ENCODE assay signal across 13 mouse cellular contexts in the genomic region with DNA sequence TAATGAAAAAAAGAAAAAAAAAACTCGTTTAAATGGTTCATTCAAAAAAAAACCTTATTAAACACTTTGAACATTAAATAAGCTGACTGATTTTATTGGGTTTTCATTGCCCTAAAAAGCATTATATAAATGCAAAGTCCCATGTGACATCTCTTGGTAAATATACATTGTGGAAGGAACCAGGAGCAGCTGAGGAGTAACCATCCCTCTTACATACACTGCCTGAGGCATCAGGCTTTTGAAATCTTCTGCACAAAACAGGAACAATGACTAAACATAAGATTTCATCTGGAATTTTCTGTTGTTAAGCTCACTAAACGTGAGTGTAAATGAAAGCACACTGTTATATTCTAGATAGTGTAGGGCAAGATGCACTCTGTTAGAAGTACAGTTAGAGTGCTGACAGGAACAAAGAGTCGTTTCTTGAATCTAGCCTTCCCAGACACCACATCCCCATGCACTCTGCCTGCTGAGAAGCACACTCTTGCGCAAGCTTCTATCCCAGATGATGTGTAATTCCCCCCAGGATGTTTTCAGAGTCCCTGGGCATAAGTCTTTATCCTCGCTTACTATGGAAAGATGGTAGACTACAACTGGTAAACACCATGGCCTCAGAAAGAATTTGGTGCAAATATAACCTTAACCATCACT.
"Had no signal": no experiment of that assay in that cellular context is flagged by ENCODE, and none has a peak within 500 bp of the region (broad histone marks: within the 10 kb centered on the region; RNA-seq: fewer than 3 reads in every experiment).

No protein-coding gene starts in this region.

- H3K4me2 ChIP-seq: kidney, embryonic 15.5 days; limb, embryonic 15.5 days; liver, embryonic 12.5 days; lung, embryonic 14.5 days; neural tube, embryonic 12.5 days had no signal

- H3K27ac ChIP-seq: kidney, embryonic 15.5 days; limb, embryonic 15.5 days; liver, embryonic 12.5 days; midbrain, embryonic 10.5 days; neural tube, embryonic 12.5 days; stomach, postnatal 0 days had no signal

- H3K9ac ChIP-seq: kidney, embryonic 15.5 days; limb, embryonic 15.5 days; liver, embryonic 12.5 days; lung, embryonic 14.5 days; neural tube, embryonic 12.5 days had no signal

- H3K4me3 ChIP-seq: kidney, embryonic 15.5 days; limb, embryonic 15.5 days; liver, embryonic 12.5 days; midbrain, embryonic 10.5 days; neural tube, embryonic 12.5 days had no signal

- ATAC-seq: liver, embryonic 12.5 days had no signal

- H3K36me3 ChIP-seq: kidney, embryonic 15.5 days; limb, embryonic 15.5 days; liver, embryonic 12.5 days; midbrain, embryonic 10.5 days; neural tube, embryonic 12.5 days had no signal

- H3K4me1 ChIP-seq: kidney, embryonic 15.5 days; limb, embryonic 15.5 days; liver, embryonic 12.5 days had no signal

- H3K27me3 ChIP-seq: kidney, embryonic 15.5 days; limb, embryonic 15.5 days; liver, embryonic 12.5 days; neural tube, embryonic 12.5 days had no signal

- DNase-seq: kidney, adult 2 months; kidney, postnatal 14 days; layer of hippocampus, postnatal 36 days; lung, embryonic 14.5 days; lung, postnatal 10 days; lung, postnatal 4 days; thymus, postnatal 14 days had no signal

- H3K9me3 ChIP-seq: kidney, embryonic 15.5 days; limb, embryonic 15.5 days; liver, embryonic 12.5 days; midbrain, embryonic 10.5 days; neural tube, embryonic 12.5 days had no signal
